Mouse (Mus musculus) skeletal muscle tissue, postnatal 0 days (tissue): ENCODE measurements around the gene Rab39b. TPM values are rescaled to one million over a fixed set of nuclear protein-coding genes. Genes with fewer than 3 reads are reported as not detected.

ENCODE experiments used
- polyA plus RNA-seq: library from polyadenylated mRNA; unstranded; fragments of >200 nt; fragmentation: Nextera tagmentation; extraction: Ambion mirVana; gene quantifications from 2 replicates; pipeline ENCODE4 v1.2.1, GENCODE M21; 2015

The Rab39b gene
- polyA plus RNA-seq = 0.35 and 0.44 TPM in 2 replicates

GRCm38 (mm10) chrX:75577582-75578324 is at the start of gene Rab39b:
Rab39b (minus strand) TSS chrX:75578231.

Other genes with a start within 250 kb of the Rab39b start
- gene Fundc2, start 195.8 kb downstream of the Rab39b start, polyA plus RNA-seq = 86.8 and 97.5 TPM in 2 replicates
- gene F8, start 195.6 kb downstream of the Rab39b start, polyA plus RNA-seq = 1.1 and 1.5 TPM in 2 replicates
- gene Cmc4, start 161.6 kb downstream of the Rab39b start, polyA plus RNA-seq = 9.9 and 13.8 TPM in 2 replicates
- gene Mtcp1, start 161.6 kb downstream of the Rab39b start, polyA plus RNA-seq = 3.2 and 3.6 TPM in 2 replicates
- gene Brcc3, start 161.6 kb downstream of the Rab39b start, polyA plus RNA-seq = 26.6 and 26.8 TPM in 2 replicates
- gene Vbp1, start 63.9 kb downstream of the Rab39b start, polyA plus RNA-seq = 116 and 118 TPM in 2 replicates